Mouse (Mus musculus): ENCODE measurements around the gene 2900026A02Rik.

DNA sequence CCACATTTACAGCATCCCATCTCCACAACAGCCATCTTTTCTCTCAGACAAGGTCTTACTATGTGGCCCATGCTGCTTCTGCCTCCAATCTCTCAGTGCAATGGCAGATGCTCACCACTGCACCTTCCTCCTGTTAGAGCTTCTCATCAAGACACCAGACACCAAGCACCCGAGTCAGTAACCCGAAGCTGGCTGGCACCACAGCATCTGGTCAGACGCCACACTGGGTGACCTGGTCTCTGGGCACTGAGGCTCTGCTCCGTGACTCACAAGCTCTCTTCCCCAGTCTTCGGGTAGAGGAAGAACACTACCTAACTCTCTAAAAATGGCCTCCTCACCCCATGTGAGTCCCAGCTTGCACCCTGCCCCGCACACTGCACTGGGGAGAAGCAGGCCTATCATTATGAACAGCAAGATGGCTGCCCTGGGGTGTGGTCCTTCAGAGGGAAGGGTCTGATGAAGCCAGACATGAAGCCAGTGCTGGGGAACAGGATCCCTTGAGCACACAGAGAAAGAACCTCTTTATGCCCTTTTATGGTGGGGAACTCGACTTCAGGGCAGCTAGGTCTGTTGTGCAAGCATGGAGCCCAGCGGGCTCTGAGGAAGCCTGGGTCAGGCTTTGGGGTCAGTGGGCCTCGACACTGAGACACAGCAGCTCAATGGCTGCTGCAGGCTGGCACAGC is 70.0 kb downstream of the 2900026A02Rik start:
- TF ChIP-seq CTCF (IDR thresholded peaks at IDR 0.05; ENCODE audit: low read depth), result no peak
- TF ChIP-seq EP300 (IDR thresholded peaks at IDR 0.05; ENCODE audit: low read depth), result no peak
